Mouse (Mus musculus) MEL (cell line): ENCODE data around the gene 9030612E09Rik. TPM values are rescaled to one million over a fixed set of nuclear protein-coding genes. Genes with fewer than 3 reads are reported as not detected.

Experiments
- DNase-seq: peaks from one replicate; pipeline ENCODE4 v3.0.0; 2011; ENCODE audit warnings: low read depth, low spot score
- H3K27ac ChIP-seq: 2 replicates; pipeline ENCODE4 v1.5.1; 2012; ENCODE audit warnings: low read depth, mild to moderate bottlenecking, control low read depth, low read length, moderate library complexity; ENCODE audit not compliant: control insufficient read depth
- H3K27me3 ChIP-seq, 2 experiments: fragments of 150-350 bp in 1 of 2; sonication (generic) in 1 of 2; 2 replicates each; pipeline ENCODE4 v1.6.1; 2012; ENCODE audit warnings: low read length in 2 of 2, mild to moderate bottlenecking in 2 of 2, improper control_type of control experiment in 1 of 2, moderate library complexity in 1 of 2; ENCODE audit not compliant: insufficient read depth in 2 of 2, control insufficient read depth in 1 of 2
- H3K36me3 ChIP-seq, 2 experiments: 2 replicates each; pipeline ENCODE4 v1.6.1; 2012 to 2014; ENCODE audit warnings: low read length in 2 of 2, improper control_type of control experiment in 1 of 2, inconsistent platforms in 1 of 2, mild to moderate bottlenecking in 1 of 2; ENCODE audit not compliant: insufficient read depth in 2 of 2, control insufficient read depth in 1 of 2
- H3K4me1 ChIP-seq, 2 experiments: fragments of 150-350 bp in 1 of 2; sonication (generic) in 1 of 2; 2 replicates each; pipeline ENCODE4 v1.6.1; 2012; ENCODE audit warnings: low read length in 2 of 2, improper control_type of control experiment in 1 of 2, mild to moderate bottlenecking in 1 of 2; ENCODE audit not compliant: insufficient read depth in 2 of 2, control insufficient read depth in 1 of 2
- H3K4me3 ChIP-seq, 2 experiments: fragments of 150-350 bp in 1 of 2; sonication (generic) in 1 of 2; 2 replicates each; pipeline ENCODE4 v1.5.1; 2012; ENCODE audit warnings: low read depth in 2 of 2, low read length in 2 of 2, mild to moderate bottlenecking in 2 of 2, moderate library complexity in 2 of 2, control low read depth in 1 of 2, improper control_type of control experiment in 1 of 2; ENCODE audit not compliant: control insufficient read depth in 1 of 2, insufficient read depth in 1 of 2
- H3K79me2 ChIP-seq: 2 replicates; pipeline ENCODE4 v1.6.1; 2012; ENCODE audit warnings: mild to moderate bottlenecking, low read length, moderate library complexity; ENCODE audit not compliant: control insufficient read depth, poor library complexity, insufficient read depth
- H3K9ac ChIP-seq: 2 replicates; pipeline ENCODE4 v1.6.1; 2012; ENCODE audit warnings: low read depth, mild to moderate bottlenecking, control low read depth, low read length, moderate library complexity; ENCODE audit not compliant: control insufficient read depth, poor library complexity, severe bottlenecking
- H3K9me3 ChIP-seq: fragments of 150-350 bp; sonication (generic); replicated peaks from 2 replicates; pipeline ENCODE4 v1.6.1; 2012; ENCODE audit warnings: mild to moderate bottlenecking, low read length, improper control_type of control experiment, moderate library complexity; ENCODE audit not compliant: insufficient read depth
- BHLHE40 ChIP-seq: IDR thresholded peaks from 2 replicates; pipeline ENCODE4 v1.6.1; 2012; ENCODE audit warnings: low read depth, mild to moderate bottlenecking, inconsistent platforms, low read length, improper control_type of control experiment, borderline replicate concordance
- CHD1 ChIP-seq: IDR thresholded peaks from 2 replicates; pipeline ENCODE4 v1.6.1; 2012; ENCODE audit warnings: low read depth, mild to moderate bottlenecking, inconsistent platforms, low read length, improper control_type of control experiment
- CHD2 ChIP-seq: IDR thresholded peaks from 2 replicates; pipeline ENCODE4 v1.6.1; 2011; ENCODE audit warnings: low read length, improper control_type of control experiment
- CTCF ChIP-seq, 3 experiments: IDR thresholded peaks in 2 of 3; conservative IDR thresholded peaks in 1 of 3; 2 replicates each; pipeline ENCODE4 v1.5.1; 2011 to 2012; ENCODE audit warnings: low read length in 3 of 3, low read depth in 2 of 3, mild to moderate bottlenecking in 2 of 3, improper control_type of control experiment in 1 of 3, inconsistent platforms in 1 of 3, mixed read lengths in 1 of 3, moderate library complexity in 1 of 3; ENCODE audit not compliant: control insufficient read depth in 1 of 3, insufficient read depth in 1 of 3, poor library complexity in 1 of 3, severe bottlenecking in 1 of 3
- EP300 ChIP-seq, 2 experiments: IDR thresholded peaks; 2 replicates each; pipeline ENCODE4 v1.6.1; 2011; ENCODE audit warnings: improper control_type of control experiment in 2 of 2, low read length in 2 of 2, low read depth in 1 of 2, mild to moderate bottlenecking in 1 of 2
- ETS1 ChIP-seq: IDR thresholded peaks from 2 replicates; pipeline ENCODE4 v1.6.1; 2012; ENCODE audit warnings: low read depth, mild to moderate bottlenecking, inconsistent platforms, low read length, improper control_type of control experiment, moderate library complexity
- GATA1 ChIP-seq: IDR thresholded peaks from 2 replicates; pipeline ENCODE4 v1.6.1; 2011; ENCODE audit warnings: low read depth, low read length, improper control_type of control experiment
- JUND ChIP-seq: IDR thresholded peaks from 2 replicates; pipeline ENCODE4 v1.6.1; 2011; ENCODE audit warnings: low read depth, mild to moderate bottlenecking, improper control_type of control experiment, low read length
- KAT2A ChIP-seq: conservative IDR thresholded peaks from 2 replicates; pipeline ENCODE4 v1.6.1; 2012; ENCODE audit warnings: low read depth, low read length, improper control_type of control experiment, inconsistent platforms
- MAZ ChIP-seq: IDR thresholded peaks from 2 replicates; pipeline ENCODE4 v1.6.1; 2012; ENCODE audit warnings: low read depth, mild to moderate bottlenecking, inconsistent platforms, low read length, improper control_type of control experiment
- MEF2A ChIP-seq: IDR thresholded peaks from 2 replicates; pipeline ENCODE4 v1.6.1; 2014; ENCODE audit warnings: low read depth, mild to moderate bottlenecking, inconsistent platforms, low read length, improper control_type of control experiment; ENCODE audit not compliant: poor library complexity, insufficient replicate concordance, severe bottlenecking; ENCODE audit errors: extremely low read depth
- MYB ChIP-seq: IDR thresholded peaks from 2 replicates; pipeline ENCODE4 v1.6.1; 2011; ENCODE audit warnings: mild to moderate bottlenecking, low read depth, low read length, improper control_type of control experiment
- MYC ChIP-seq: IDR thresholded peaks from 2 replicates; pipeline ENCODE4 v1.6.1; 2011; ENCODE audit warnings: low read depth, mild to moderate bottlenecking, low read length, improper control_type of control experiment, moderate library complexity
- NRF1 ChIP-seq: IDR thresholded peaks from 2 replicates; pipeline ENCODE4 v1.6.1; 2014; ENCODE audit warnings: low read depth, mild to moderate bottlenecking, inconsistent platforms, low read length, improper control_type of control experiment, moderate library complexity; ENCODE audit not compliant: poor library complexity, insufficient read depth, severe bottlenecking
- POLR2AphosphoS2 ChIP-seq: IDR thresholded peaks from 2 replicates; pipeline ENCODE4 v1.6.1; 2011; ENCODE audit warnings: low read length, improper control_type of control experiment
- POLR2AphosphoS5 ChIP-seq: IDR thresholded peaks from 2 replicates; pipeline ENCODE4 v1.6.1; 2012; ENCODE audit warnings: low read depth, borderline replicate concordance, mild to moderate bottlenecking, inconsistent platforms, low read length, moderate library complexity, mixed read lengths
- RAD21 ChIP-seq: IDR thresholded peaks from 2 replicates; pipeline ENCODE4 v1.6.1; 2011; ENCODE audit warnings: mild to moderate bottlenecking, low read depth, low read length, improper control_type of control experiment
- RCOR1 ChIP-seq: IDR thresholded peaks from 2 replicates; pipeline ENCODE4 v1.6.1; 2012; ENCODE audit warnings: low read depth, mild to moderate bottlenecking, inconsistent platforms, low read length, improper control_type of control experiment
- TAL1 ChIP-seq: IDR thresholded peaks from 2 replicates; pipeline ENCODE4 v1.6.1; 2012; ENCODE audit warnings: mild to moderate bottlenecking, inconsistent platforms, low read length, moderate library complexity, mixed read lengths
- TBP ChIP-seq: IDR thresholded peaks from 2 replicates; pipeline ENCODE4 v1.8.0; 2011; ENCODE audit warnings: low read depth, low read length, improper control_type of control experiment
- TCF12 ChIP-seq: IDR thresholded peaks from 2 replicates; pipeline ENCODE4 v1.6.1; 2014; ENCODE audit warnings: low read depth, mild to moderate bottlenecking, inconsistent platforms, low read length, improper control_type of control experiment, moderate library complexity
- UBTF ChIP-seq: IDR thresholded peaks from 2 replicates; pipeline ENCODE4 v1.6.1; 2012; ENCODE audit warnings: low read depth, mild to moderate bottlenecking, inconsistent platforms, low read length, improper control_type of control experiment, moderate library complexity, borderline replicate concordance; ENCODE audit not compliant: insufficient read depth
- USF1 ChIP-seq: IDR thresholded peaks from 2 replicates; pipeline ENCODE4 v1.6.1; 2014; ENCODE audit warnings: low read depth, mild to moderate bottlenecking, inconsistent platforms, low read length, improper control_type of control experiment, moderate library complexity
- USF2 ChIP-seq, 2 experiments: IDR thresholded peaks; 2 replicates each; pipeline ENCODE4 v1.6.1; 2011 to 2012; ENCODE audit warnings: improper control_type of control experiment in 2 of 2, low read length in 2 of 2, borderline replicate concordance in 1 of 2, inconsistent platforms in 1 of 2, low read depth in 1 of 2, mild to moderate bottlenecking in 1 of 2; ENCODE audit not compliant: insufficient read depth in 1 of 2
- ZKSCAN1 ChIP-seq: IDR thresholded peaks from 2 replicates; pipeline ENCODE4 v1.6.1; 2012; ENCODE audit warnings: low read depth, mild to moderate bottlenecking, inconsistent platforms, low read length, improper control_type of control experiment, moderate library complexity
- ZMIZ1 ChIP-seq: IDR thresholded peaks from 2 replicates; pipeline ENCODE4 v1.6.1; 2012; ENCODE audit warnings: low read depth, mild to moderate bottlenecking, inconsistent platforms, low read length, improper control_type of control experiment, moderate library complexity
- ZNF384 ChIP-seq: IDR thresholded peaks from 2 replicates; pipeline ENCODE4 v1.6.1; 2012; ENCODE audit warnings: low read depth, mild to moderate bottlenecking, inconsistent platforms, low read length, improper control_type of control experiment
- polyA plus RNA-seq, 2 experiments: library from polyadenylated mRNA; stranded (reverse) in 1 of 2; unstranded in 1 of 2; fragments of >175 nt in 1 of 2; fragments of >200 nt in 1 of 2; gene quantifications; 2 replicates each; pipeline versions ENCODE4 v1.2.1 to v1.2.4; 2012; ENCODE audit warnings: low replicate concordance in 2 of 2, low read depth in 1 of 2; ENCODE audit not compliant: insufficient read length in 2 of 2, insufficient read depth in 1 of 2, missing spikeins in 1 of 2
- total RNA-seq: library from RNA; depleted of rRNA; stranded (reverse); fragments of 300-350 nt; gene quantifications from 2 replicates; pipeline ENCODE4 v1.2.3, GENCODE M21; 2012

Gene 9030612E09Rik
- total and polyA plus RNA-seq, 3 experiments, result not detected

GRCm38 (mm10) chr10:43168847-43169246 is 5.7 kb upstream of the 9030612E09Rik start:
- TF ChIP-seq TCF12 (no peak), TAL1 (no peak), USF2 (IDR thresholded peaks at IDR 0.05; ENCODE audit: borderline replicate concordance in 1 of 2, insufficient read depth in 1 of 2, low read depth in 1 of 2, low read length in 2 of 2) (no peak), ZKSCAN1 (no peak), CHD1 (no peak), MYC (no peak), NRF1 (no peak), MYB (no peak), USF1 (no peak), JUND (no peak), POLR2AphosphoS2 (no peak), BHLHE40 (no peak)
- TF ChIP-seq, all 39 proteins: peak for 0
- H3K27me3 ChIP-seq, result peaks cover 0 to 4% of the 10 kb centered on the region in 2 experiments; a peak in 2 of 4 replicates
- H3K4me1 ChIP-seq, result no peaks in the 10 kb centered on the region
- no peaks in the 10 kb centered on the region for H3K36me3 ChIP-seq
- no peak for DNase-seq
- no peaks in the 10 kb centered on the region for H3K79me2 ChIP-seq
- H3K27ac ChIP-seq, result no peak overlapping the region
- no peak overlapping the region for H3K9ac ChIP-seq
- H3K4me3 ChIP-seq, result no peak overlapping the region
- no peaks in the 10 kb centered on the region for H3K9me3 ChIP-seq

- Histone ChIP-seq H3K36me3 (no peaks in the 10 kb centered on the region), H3K27me3 (peaks cover 0 to 2% of the 10 kb centered on the region in 2 experiments; a peak in 1 of 4 replicates), H3K27ac (no peak overlapping the region), H3K4me1 (no peaks in the 10 kb centered on the region), H3K4me3 (no peak overlapping the region), H3K9ac (no peak overlapping the region), H3K9me3 (no peaks in the 10 kb centered on the region), H3K79me2 (no peaks in the 10 kb centered on the region)
- no peak for DNase-seq
- TF ChIP-seq CHD2 (no peak), ETS1 (no peak), POLR2AphosphoS5 (no peak), RCOR1 (no peak), RAD21 (no peak), GATA1 (no peak), EP300 (IDR thresholded peaks at IDR 0.05; ENCODE audit: low read depth in 1 of 2, low read length in 2 of 2) (no peak), UBTF (no peak), TBP (no peak), MAZ (no peak), MEF2A (no peak), KAT2A (no peak), ZKSCAN1 (no peak), ZNF384 (no peak), TAL1 (no peak), ZMIZ1 (no peak), NRF1 (no peak), CTCF (IDR thresholded peaks at IDR 0.05 in 2 of 3, conservative IDR thresholded peaks at IDR 0.05 in 1 of 3; ENCODE audit: control insufficient read depth in 1 of 3, insufficient read depth in 1 of 3, low read depth in 2 of 3, low read length in 3 of 3, poor library complexity in 1 of 3, severe bottlenecking in 1 of 3) (no peak)
Observed at GRCm38 (mm10) chr10:43171106-43171505, 3.4 kb upstream of the 9030612E09Rik start.
